Mouse (Mus musculus) lung, postnatal 36 days (tissue): ENCODE data around the gene Treml2.

Source experiments
- DNase-seq: peaks from one replicate; pipeline ENCODE4 v3.0.0; 2022; ENCODE audit warnings: mixed read lengths

The Treml2 gene

DNA sequence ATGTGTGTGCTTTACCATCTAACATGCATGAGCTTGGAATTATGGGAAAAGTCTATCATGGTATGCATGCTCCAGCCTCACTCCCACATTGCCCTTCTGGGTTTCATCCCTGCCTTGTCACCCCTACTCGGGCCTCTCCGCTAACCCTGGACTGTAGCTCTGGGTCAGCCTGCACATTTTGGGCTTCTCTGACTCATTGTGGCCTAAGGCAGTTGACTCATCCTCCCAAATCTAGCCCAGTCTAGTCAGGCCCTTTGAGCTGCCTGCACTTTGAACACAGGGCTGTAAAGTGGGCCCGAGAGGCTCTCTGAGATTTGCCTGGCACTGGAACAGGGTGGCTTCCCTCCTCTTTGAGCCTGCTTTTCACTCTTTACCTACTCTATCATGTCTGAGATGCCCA, 56.5 kb downstream of the Treml2 start:
- no peak for DNase-seq

DNA sequence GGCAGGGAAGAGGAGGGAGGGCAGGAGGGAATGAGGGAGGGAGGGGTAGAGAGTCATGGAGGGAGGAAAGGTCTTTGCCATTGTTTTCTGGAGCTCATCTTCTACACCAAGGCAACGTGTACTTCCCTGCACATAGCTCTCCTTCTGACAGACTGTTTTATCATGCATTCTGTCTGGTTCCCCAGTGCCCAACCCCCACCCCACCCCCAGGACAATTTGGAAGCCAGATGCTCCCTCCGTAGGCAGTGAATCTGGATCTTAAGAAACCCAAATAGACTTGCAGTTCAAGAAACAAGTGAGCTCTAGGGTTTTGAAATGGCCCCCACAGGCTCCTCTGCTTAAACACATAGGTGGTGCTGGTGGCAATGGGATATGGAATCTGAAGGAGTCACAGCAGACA, 58.6 kb downstream of the Treml2 start:
- no peak for DNase-seq

DNA sequence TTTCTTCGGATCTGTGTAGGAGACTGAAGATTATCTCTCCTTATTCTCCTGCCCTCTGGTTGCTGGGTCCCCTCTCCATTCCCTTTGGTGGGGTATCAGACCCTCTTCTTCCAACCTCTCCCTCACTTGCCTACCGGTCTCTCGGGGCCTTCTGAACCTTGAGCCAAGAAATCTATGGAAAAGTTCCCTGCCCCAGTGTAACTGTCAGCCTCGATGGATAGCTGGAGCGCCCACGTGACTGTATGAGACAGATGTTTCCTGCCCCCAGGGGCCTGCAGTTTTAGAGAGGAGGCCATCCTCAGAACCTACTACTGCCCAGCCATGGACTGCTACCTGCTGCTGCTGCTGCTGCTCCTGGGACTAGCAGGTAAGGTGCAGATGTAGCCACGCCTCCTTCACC, 60.3 kb downstream of the Treml2 start, which contains the start of gene Treml1:
Gene Treml1 (plus strand): TSS at position 301 of the 400 bp plus-strand sequence.
- DNase-seq, result no peak

DNA sequence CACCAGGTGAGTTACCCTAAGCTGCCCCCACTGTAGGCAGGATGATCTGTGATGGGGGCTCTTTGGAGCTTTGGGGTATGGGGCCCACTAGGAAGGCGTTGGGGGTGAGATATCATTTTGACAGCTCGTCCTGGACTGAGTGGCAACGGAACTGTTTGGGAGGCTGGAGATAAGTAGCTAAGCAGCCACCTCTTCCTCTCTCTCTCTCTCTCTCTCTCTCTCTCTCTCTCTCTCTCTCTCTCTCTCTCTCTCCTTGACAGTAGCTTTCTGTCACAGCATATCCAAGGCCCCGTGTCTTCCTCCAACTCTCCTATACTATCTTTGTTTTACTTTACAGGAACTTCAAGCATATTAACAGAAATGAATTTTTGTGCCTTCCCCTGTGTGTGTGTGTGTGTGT, 61.2 kb downstream of the Treml2 start:
- no peak for DNase-seq
